Mouse (Mus musculus): ENCODE data around the gene Scamp1. TPM values are rescaled to one million over a fixed set of nuclear protein-coding genes. Genes with fewer than 3 reads are reported as not detected.

Gene Scamp1
- total RNA-seq, 2 experiments from 2014 or later: 172 to 178 TPM

- intact Hi-C loops (cut with DNase I): no loop called here
- DNase-seq (ENCODE audit: extremely low spot score in 1 of 2, low spot score in 2 of 2): no peak
- no peak for TF ChIP-seq CTCF (IDR thresholded peaks at IDR 0.05)
- H3K4me3 ChIP-seq: no peak overlapping the region
- no peak overlapping the region for H3K27ac ChIP-seq
These were observed 102.2 kb downstream of the Scamp1 start for GRCm38 (mm10) chr13:94183372-94184021.

DNA sequence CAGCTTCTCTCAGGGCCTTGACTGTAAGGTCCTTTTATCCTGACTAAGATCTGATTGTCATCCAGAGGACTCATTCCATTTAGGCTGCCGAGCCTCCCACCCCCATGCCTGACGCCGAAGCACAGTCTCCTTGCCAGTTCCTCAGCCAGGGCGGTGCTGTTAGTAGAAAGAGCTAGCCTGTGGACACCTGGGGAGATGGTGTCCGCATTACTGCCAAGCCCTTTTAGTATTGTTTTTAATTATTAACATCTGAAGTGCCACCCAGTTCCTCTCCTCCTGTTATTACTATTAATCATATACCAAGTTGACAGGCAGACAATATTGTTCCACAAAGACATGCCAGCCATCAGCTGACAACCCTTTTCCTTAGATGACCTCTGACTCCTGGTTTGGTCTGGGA, 103.6 kb downstream of the Scamp1 start:
- no peak overlapping the region for H3K27ac ChIP-seq
- H3K4me3 ChIP-seq: no peak overlapping the region
- intact Hi-C loops (cut with DNase I): no loop called here
- TF ChIP-seq CTCF (IDR thresholded peaks at IDR 0.05): no peak
- no peak for DNase-seq (ENCODE audit: extremely low spot score in 1 of 2, low spot score in 2 of 2)

- H3K4me3 ChIP-seq: no peak overlapping the region
- no peak for TF ChIP-seq CTCF (IDR thresholded peaks at IDR 0.05)
- intact Hi-C loops (cut with DNase I): no loop called here
- H3K27ac ChIP-seq: no peak overlapping the region
- DNase-seq (ENCODE audit: extremely low spot score in 1 of 2, low spot score in 2 of 2): no peak
These were observed 104.9 kb downstream of the Scamp1 start for GRCm38 (mm10) chr13:94180477-94181420.

DNA sequence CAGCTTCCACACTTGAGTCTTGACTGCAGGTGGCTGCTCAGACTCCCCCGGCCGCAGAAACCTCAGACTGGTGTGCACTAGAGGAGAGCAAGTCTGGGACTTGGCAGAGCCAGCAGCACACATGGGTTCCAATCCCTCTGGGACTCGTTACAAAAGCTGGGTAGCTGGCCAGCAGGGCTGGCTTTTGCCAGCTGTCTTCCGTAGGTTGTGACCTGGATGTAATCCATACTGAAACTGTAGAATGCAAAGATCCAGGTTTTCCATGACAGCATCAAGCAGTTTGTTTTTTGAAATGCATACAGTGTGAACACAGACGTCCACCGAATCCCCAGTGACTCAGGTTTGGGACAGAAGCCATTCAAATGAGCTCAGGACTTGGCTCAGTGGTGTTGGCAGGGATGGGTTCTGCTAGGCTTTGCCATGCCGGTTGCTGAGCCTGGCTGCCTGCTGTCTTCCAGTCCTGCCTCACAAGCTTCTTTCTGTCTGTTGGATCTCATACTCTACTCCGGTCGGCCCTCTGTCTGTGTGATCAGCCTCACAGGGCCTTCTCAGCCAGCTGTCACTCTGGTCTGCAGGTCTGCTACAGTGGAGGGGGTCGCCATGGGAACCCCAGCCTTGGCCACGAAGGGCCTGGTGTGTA, 107.1 kb downstream of the Scamp1 start:
- no peak overlapping the region for H3K4me3 ChIP-seq
- TF ChIP-seq CTCF (IDR thresholded peaks at IDR 0.05): no peak
- DNase-seq (ENCODE audit: extremely low spot score in 1 of 2, low spot score in 2 of 2): peak; percentile 47 to 66
- H3K27ac ChIP-seq: peak overlapping the region; percentile 10; the same call in 1 of the 2 replicates
- intact Hi-C loops (cut with DNase I): no loop called here

DNA sequence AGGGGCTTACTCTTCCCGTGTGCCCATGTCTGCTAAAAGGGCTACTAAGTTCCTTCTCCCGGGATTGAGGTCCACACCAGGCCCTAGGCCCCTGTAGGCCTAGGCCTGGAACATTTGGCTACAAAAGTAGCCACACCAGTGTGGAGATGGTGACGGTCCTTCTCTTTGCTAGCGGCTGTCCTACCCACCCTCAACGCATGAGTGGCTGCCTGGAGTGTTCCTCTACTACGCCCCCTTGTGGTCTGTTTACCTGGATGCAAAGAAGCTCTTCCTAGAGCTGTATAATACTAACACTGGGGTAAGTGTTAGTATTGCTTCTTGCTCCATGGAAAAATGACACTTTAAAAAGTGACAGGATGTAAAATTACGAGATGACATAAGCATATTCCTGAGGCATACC, 108.5 kb downstream of the Scamp1 start:
- DNase-seq (ENCODE audit: extremely low spot score in 1 of 2, low spot score in 2 of 2): no peak
- TF ChIP-seq CTCF (IDR thresholded peaks at IDR 0.05): peak; percentile 51
- intact Hi-C loops (cut with DNase I): no loop called here
- no peak overlapping the region for H3K27ac ChIP-seq
- H3K4me3 ChIP-seq: no peak overlapping the region

DNA sequence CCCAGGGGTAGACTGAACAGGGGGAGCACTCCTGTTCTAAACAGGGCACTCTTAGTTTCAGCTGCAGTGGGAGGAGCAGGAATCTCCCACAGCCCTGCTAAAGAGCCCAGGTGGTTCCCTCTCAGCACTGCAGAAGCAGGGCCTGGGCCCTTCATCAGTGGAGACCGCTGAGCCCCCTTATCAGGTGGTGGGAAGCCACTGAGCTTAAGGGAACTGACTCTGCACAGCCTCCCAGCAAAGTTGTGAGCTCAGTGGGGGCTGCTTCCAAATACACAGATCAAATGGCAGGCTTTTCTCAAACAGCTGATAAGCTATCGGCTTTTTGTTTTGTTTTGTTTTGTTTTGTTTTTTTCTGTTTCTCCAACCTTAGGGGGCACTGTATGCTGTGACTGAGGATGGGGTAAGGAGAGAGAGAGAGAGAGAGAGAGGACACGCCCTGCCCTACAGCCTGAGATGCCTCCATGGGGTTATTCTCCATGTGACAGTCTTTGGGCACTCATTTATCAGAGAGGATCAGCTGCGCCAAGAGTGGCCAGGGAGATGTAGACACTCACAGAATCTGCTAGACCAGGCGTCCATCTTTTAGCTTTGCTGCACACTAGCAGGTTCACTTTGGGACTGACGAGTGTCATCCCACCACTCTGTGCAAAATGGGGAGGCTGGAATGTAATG, 110.1 kb downstream of the Scamp1 start:
- peak overlapping the region; percentile 4; the same call in 1 of the 2 replicates for H3K27ac ChIP-seq
- DNase-seq (ENCODE audit: extremely low spot score in 1 of 2, low spot score in 2 of 2): no peak
- no peak for TF ChIP-seq CTCF (IDR thresholded peaks at IDR 0.05)
- intact Hi-C loops (cut with DNase I): no loop called here
- peak overlapping the region; percentile 48 for H3K4me3 ChIP-seq

- TF ChIP-seq CTCF (IDR thresholded peaks at IDR 0.05): no peak
- intact Hi-C loops (cut with DNase I): loop anchor here (5.0 kb wide), 1 partner anchor 57 kb away; no protein-coding TSS in a partner anchor
These were observed 110.9 kb downstream of the Scamp1 start for GRCm38 (mm10) chr13:94174577-94175279.

GRCm38 (mm10) chr13:94173633-94174576, 111.8 kb downstream of the Scamp1 start:
- H3K4me3 ChIP-seq: peak overlapping the region; percentile 48
- DNase-seq (ENCODE audit: extremely low spot score in 1 of 2, low spot score in 2 of 2): peak in 1 of 2 experiments; percentile 43
- intact Hi-C loops (cut with DNase I): loop anchor here (5.0 kb wide), 1 partner anchor 57 kb away; no protein-coding TSS in a partner anchor
- peak overlapping the region; percentile 42; the same call in 1 of the 2 replicates for H3K27ac ChIP-seq
- TF ChIP-seq CTCF (IDR thresholded peaks at IDR 0.05): no peak

More at GRCm38 (mm10) chr13:94174577-94175279, 110.9 kb downstream of the Scamp1 start:
- Histone ChIP-seq H3K4me3 (peak overlapping the region; percentile 48), H3K27ac (peak overlapping the region; percentile 42; the same call in 1 of the 2 replicates)
- no peak for DNase-seq (ENCODE audit: extremely low spot score in 1 of 2, low spot score in 2 of 2)

GRCm38 (mm10) chr13:94172533-94173310, 112.9 kb downstream of the Scamp1 start:
- DNase-seq (ENCODE audit: extremely low spot score in 1 of 2, low spot score in 2 of 2): no peak
- Histone ChIP-seq H3K4me3 (no peak overlapping the region), H3K27ac (no peak overlapping the region)
- intact Hi-C loops (cut with DNase I): loop anchor here (5.0 kb wide), 1 partner anchor 55 kb away; no protein-coding TSS in a partner anchor
- TF ChIP-seq CTCF (IDR thresholded peaks at IDR 0.05): no peak
